Mouse (Mus musculus) frontal cortex, adult 2 months (tissue): Measurements from ENCODE around the gene Ctbp1. TPM values are rescaled to one million over a fixed set of nuclear protein-coding genes. Genes with fewer than 3 reads are reported as not detected.

Experiments
- DNase-seq, 2 experiments: peaks; one replicate each; pipeline ENCODE4 v3.0.0; 2022; ENCODE audit warnings: low spot score in 1 of 2; ENCODE audit errors: extremely low spot score in 1 of 2
- polyA plus RNA-seq: library from polyadenylated mRNA; depleted of rRNA; stranded (reverse); fragments of >200 nt; gene quantifications from 2 replicates; pipeline ENCODE4 v1.2.3, GENCODE M21; 2012; rRNA removed

Ctbp1 gene
- polyA plus RNA-seq, 1 experiment, result 263 TPM

DNA sequence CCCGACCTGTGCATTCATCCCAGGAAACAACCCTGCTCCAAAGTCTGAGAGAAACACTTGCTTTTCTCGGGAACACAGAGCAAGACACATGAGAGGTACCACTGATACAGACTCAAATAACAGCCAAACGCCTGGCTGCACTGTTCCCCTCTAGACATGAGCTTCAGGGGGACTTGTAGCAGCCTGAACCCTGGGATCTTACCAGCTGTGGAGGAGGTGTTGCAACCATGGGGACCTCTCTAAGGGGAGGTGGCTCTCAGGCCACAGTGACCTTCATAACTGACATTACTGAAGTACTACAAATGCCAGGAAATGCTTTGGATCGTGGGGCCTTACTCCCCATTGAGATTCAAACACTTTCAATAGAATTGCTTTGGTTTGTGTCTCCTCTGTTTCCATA is 60.1 kb downstream of the Ctbp1 start:
- DNase-seq, result no peak

- no peak for DNase-seq
These were observed 63.5 kb downstream of the Ctbp1 start for GRCm38 (mm10) chr5:33211254-33211653.

DNA sequence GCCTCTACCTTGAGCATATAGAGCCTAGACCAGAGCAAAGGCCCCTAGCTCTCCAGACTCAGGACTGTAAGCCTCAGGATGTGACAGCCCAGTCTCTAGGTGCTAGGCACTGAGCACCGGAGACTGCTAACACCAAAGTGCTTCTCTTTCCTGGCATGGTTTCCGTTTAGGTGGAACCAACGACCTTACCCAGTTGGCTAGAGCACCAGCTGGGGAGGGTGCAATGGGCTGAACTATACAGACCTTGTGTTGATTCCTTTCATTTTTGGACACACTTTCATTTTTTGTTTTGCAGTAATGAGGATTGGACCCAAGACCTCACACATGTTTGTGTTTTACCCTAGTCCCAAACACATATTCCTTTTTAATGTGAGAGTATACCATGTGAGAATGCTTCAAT is 64.3 kb downstream of the Ctbp1 start:
- DNase-seq, result no peak

GRCm38 (mm10) chr5:33208533-33209245 is 66.1 kb downstream of the Ctbp1 start:
- DNase-seq, result no peak

DNA sequence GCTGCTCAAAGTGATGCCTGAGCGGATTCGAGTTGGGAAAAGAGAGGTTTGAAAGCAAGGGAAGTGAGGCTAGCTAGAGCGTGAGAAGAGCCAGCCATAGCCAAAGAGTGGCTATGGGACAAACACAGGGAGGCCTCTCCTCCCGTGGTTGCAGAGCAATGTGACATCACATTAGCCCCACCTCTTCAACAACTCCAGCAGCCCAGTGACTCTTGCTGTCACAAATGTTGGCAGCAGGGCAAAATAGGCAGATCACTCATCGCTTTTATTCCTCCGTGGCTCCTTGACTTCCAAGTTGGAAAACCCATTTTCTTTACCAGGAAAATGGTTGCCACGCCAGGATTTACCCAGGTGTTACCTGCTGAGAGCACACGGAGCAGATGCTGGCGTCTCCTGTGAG is 67.7 kb downstream of the Ctbp1 start:
- DNase-seq, result no peak

DNA sequence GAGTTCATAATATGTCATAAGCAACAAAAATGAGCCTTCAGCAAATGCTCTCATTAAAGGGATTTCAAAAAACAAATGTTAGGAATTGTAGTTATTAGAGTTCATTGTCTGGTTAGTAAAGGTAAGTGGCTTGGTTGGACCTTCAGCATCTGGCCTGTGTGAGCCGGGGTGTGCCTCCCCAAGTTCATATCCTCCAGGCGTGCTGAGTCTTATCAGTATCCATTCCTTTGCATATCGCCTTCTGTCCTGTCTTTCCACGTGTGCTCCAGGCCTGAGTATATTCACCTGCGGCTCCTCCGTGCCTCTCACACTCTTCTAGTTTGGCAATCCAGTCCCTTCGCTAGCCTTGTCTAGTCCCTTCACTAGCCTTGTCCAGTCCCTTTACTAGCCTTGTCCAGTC is 68.5 kb downstream of the Ctbp1 start:
- DNase-seq, result no peak

- DNase-seq, result no peak
These were observed 70.5 kb downstream of the Ctbp1 start for GRCm38 (mm10) chr5:33204284-33204683.

GRCm38 (mm10) chr5:33203691-33204242 is 71.0 kb downstream of the Ctbp1 start:
- peak; percentile 35 to 92 for DNase-seq

- no peak for DNase-seq
These were observed 71.6 kb downstream of the Ctbp1 start for GRCm38 (mm10) chr5:33203171-33203565.

DNA sequence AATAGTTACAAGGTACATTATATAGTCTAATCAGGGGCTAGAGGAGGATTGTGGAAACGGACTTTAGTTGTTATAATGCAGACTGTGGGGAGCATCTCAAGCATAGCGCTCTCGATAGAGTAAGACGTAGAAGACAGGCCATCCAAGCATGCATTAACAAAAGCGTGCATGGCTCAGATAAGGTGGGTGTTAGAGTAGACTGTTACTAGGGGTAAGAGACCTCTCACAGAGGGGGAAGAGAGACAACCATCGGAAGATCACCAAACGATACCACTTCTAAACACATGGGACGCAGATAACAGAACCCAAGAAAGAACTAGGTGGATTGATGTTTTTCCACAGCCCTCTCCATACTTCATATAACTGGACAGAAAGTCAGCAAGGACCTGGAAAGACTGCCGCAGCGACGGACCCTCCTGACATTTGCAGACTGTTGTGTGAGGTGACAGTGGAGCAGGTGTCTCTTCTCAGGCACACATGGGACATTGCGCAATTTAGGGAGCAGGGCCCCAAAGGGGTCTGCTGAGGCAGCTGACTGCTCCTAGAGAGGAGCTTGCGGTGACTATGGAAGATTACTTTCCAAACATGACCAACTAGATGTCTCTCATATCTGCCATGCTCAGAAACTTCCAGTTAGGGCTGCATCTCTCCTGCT is 72.2 kb downstream of the Ctbp1 start:
- DNase-seq, result no peak

- no peak for DNase-seq
These were observed 73.1 kb downstream of the Ctbp1 start for GRCm38 (mm10) chr5:33201697-33202096.

GRCm38 (mm10) chr5:33200071-33200470 is 74.7 kb downstream of the Ctbp1 start:
- no peak for DNase-seq

Other genes with a start within 250 kb of the Ctbp1 start
- gene Slc5a1, start 170.8 kb downstream of the Ctbp1 start, polyA plus RNA-seq, result 0.13 TPM in 1 of 2 replicates, not detected in the other
- gene Spon2, start 56.5 kb downstream of the Ctbp1 start, polyA plus RNA-seq, result 0.40 and 0.50 TPM in 2 replicates
- 102 and 113 TPM in 2 replicates for gene Maea, start 60.5 kb upstream of the Ctbp1 start, polyA plus RNA-seq
- gene Uvssa, start 103.6 kb upstream of the Ctbp1 start, polyA plus RNA-seq, result 5.7 and 7.6 TPM in 2 replicates
- not detected in 2 replicates for gene Nkx1-1, start 159.0 kb upstream of the Ctbp1 start, polyA plus RNA-seq